Mouse (Mus musculus) neural tube, embryonic 10.5 days (tissue): Measurements from ENCODE around the gene Cfap70.

Experiments
- DNase-seq: peaks from one replicate; pipeline ENCODE4 v3.0.0-alpha.2; 2017; ENCODE audit warnings: low spot score; ENCODE audit errors: extremely low spot score

The Cfap70 gene

DNA sequence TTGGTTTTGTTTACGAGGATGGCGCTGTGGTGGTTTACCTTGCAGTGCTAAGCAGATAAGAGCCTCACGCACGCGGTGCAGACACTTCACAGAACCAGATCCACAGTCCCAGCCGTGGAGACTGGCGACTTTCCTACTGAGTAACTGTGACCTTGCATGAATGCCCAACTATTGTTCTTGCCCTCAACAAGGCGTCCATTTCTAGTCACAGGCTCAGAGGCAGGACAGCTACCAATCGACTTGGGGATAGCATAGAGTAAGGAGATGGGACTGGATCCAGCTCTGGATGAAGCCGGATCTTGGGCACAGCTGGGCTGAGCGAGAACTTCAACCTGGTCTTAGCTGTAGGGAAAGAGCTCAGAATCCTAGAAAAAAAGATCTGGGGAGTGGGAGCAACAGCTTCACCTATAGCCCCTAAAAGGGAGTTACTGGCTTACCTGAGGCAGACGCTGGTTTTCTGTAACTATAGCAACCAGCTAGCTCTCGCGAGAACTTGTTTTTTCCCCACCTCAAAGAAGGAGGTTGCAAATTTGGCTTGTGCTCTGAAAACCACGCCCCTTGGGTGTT lies at the start of gene Cfap70:
Cfap70 (minus strand) TSS at position 462 of the 567 bp plus-strand sequence.
- peak; percentile 52 for DNase-seq

DNA sequence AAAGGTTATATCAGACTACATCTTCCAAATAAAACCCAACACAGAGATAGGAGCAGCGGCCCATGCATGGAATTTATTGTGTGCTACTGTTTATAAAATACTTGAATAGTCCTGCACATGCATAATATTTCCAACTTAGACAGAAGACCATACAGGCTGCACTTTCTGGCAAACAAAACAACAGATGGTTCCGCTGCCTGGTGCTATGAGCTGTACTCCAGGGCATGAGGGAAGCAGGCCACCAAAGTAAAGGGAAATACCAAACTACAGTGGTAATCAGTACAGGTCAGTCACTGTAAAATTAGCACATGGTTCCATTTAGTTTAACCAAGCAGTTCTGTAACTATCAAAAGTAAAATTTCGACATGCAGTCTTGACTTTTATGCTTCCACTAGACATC lies 48.0 kb upstream of the Cfap70 start:
- DNase-seq = no peak

DNA sequence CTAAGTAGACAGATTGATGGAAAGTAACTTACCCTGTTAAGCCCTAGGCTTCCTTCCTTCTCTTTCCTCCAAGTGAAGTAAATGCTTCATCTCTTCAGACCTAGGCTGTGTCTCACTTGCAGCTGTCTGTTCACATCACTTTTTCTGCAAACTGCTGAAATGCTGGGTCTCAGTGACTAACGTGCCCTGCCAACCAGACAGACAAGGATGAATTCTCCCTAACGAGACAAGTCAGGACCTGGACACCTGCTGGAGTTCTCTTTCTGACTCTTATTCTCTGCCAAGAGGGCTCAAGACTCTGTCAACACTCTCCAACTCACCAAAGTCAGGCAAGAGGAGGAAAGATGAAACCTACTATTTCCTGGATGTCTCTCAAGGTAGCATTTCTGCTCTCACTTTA lies 44.6 kb upstream of the Cfap70 start, which contains the start of gene Mss51:
Mss51 (minus strand) TSS at position 299 of the 400 bp plus-strand sequence.
- no peak for DNase-seq

DNA sequence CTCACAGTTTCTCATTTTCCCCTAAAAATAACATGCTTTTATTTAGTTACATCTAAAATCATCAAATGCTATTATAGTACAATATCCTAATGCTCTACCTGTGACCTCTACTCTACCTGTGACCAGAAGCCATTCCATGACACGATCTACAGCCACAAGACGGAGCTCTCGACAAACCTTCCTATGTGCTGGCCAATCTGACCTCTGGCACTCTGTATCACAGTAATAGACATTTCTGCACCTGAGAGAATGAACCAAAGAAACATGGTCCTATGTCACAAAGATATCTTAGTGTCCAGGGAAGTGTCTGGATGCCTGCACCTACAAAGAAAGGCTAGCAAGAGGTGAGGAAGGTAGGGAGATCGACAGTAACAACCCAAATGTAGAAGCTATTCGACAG lies 34.0 kb upstream of the Cfap70 start:
- DNase-seq = no peak

DNA sequence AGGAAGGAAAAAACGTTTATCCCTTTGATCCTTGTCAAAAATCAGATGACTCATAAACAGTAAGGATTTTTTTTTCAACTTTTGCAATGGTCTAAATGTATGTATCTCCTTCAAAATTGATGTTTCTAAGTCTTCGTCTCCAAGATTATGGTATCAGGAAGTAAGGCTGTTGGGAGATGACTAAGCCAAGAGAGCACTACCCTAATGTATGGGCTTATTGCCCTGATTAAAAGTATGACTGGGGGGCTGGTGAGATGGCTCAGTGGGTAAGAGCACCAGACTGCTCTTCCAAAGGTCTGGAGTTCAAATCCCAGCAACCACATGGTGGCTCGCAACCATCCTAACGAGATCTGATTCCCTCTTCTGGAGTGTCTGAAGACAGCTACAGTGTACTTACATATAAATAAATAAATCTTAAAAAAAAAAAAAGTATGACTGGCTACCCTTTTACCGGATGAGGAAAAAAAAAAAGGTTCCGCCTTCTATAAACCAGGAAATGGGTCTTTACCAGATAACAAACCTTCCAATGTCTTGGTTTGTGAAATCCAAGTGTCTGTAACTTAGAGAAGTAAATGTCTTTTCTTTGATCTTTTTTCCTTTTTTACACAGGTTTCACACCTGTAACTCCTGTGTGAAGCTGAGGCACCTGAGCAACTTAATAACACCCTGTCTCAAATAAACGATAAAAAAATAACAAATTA lies 30.2 kb upstream of the Cfap70 start:
- no peak for DNase-seq

DNA sequence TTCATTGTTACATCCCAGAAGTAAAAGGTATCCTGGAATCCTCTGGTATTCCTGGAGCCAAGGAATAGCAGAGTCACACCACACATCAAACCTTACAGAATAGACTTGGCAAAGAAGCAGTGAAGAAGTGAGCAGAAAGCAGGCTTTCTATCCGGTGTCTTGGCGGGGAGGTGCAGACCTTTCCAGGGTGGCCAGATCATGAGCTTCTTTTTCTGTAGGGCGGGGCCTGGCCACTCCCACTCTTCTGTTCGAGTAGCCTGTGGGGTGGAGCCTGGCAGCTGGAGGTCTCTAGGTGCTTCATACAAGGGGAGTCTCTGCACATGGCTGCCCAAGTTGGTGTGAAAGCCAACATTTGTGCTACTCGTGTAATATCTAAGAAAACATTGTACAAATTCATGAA lies 29.2 kb upstream of the Cfap70 start:
- no peak for DNase-seq

DNA sequence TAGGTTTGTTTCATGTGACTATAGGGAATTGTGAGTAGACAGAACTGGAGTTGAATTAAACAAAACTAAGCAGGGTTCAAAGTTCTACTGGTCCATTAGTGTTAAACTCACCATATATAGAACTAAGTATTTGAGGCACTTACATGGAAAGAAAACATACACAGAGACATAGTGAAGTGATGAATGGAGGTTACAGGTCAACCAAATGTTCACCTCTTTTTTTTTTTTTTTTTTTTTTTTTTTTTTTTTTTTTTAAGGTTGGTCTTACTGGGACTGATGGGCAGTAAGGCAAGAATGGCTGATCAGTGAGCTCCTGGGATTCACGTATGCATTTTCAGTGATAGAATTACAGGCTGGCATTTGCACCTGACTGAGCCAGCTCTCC lies 28.2 kb upstream of the Cfap70 start:
- DNase-seq = no peak

DNA sequence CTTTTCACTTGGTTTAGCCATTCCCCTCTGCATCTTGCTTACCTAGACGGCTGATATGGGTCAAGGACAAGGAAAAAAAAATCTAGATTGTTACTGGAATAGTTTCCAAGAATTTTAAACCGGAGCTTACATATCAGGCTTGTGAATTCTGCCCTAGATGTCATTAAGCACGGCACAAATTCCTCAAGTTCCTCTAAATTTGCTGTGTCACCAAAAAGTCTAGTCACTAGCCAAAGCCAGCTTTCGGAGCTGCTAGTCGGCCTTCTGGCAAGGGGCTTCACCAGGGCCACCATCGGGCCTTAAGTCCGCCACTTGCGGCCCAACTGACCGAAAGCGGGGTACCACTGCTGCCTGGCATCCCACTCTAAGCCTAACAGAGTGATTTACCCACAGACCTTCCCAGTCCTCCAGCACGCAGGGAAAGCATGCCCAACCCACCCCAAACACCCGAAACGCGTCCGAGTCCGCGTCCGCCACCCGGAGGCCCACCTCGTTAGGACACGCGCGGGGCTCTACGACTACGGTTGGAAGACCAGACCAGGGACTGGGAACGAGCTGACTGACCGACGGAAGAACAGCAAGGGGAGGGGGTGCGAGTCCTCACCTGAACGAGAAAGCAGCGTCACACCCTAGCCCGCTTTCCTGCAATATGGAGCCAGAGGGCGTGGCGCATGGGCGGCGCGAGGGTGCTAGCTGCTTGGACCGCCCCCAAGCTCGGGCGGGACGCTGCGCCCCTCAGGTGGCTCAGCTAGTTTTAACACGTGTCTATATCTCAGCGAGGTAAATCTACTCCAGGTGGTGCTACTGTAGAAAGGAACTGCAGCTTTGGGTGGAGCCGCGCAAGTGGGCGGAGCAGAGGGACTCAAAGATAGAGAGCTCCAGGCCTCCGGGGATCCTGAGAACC lies 27.5 kb upstream of the Cfap70 start, which contains the start of gene Anxa7:
Anxa7 (minus strand) TSS at position 843 of the 904 bp plus-strand sequence.
- peak; percentile 78 for DNase-seq

DNA sequence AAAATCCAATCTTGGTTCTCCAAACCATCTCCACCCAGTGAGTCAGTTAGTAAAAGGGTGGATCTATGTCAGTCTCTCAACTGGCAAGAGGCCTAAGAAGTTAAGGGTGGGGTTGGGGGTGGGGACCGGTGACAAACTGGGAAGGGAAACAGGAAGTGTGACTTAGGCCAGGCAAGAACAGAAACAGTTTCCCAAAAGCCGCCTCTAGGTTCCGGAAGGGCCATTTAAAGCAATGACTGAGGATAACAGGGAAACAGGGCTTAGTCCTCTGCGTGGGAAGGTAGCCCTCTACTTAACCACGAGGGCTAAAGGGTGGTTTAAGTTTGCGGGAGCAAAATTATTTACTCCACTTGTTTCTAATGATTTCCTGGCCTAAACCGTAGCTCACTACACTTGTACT lies 26.8 kb upstream of the Cfap70 start:
- no peak for DNase-seq

DNA sequence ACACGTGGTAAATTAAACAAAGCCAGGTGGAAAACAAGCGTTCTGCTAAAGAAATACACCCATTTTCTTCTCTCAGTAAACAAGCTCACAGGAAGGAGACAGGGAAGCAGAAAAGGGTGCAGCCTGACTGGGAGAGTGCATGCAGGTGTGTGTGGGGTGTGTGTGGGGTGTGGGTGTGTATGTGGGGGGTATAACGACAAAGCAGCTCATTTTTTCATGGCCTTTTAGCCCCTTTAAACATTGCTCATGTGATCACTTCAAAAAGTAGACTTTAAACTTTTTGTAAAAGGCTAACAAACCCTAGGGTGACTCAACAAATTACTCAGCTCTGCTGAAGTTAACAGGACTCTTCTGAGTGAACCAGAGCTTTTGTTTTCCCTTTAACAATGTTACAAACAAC lies 26.4 kb upstream of the Cfap70 start:
- no peak for DNase-seq

DNA sequence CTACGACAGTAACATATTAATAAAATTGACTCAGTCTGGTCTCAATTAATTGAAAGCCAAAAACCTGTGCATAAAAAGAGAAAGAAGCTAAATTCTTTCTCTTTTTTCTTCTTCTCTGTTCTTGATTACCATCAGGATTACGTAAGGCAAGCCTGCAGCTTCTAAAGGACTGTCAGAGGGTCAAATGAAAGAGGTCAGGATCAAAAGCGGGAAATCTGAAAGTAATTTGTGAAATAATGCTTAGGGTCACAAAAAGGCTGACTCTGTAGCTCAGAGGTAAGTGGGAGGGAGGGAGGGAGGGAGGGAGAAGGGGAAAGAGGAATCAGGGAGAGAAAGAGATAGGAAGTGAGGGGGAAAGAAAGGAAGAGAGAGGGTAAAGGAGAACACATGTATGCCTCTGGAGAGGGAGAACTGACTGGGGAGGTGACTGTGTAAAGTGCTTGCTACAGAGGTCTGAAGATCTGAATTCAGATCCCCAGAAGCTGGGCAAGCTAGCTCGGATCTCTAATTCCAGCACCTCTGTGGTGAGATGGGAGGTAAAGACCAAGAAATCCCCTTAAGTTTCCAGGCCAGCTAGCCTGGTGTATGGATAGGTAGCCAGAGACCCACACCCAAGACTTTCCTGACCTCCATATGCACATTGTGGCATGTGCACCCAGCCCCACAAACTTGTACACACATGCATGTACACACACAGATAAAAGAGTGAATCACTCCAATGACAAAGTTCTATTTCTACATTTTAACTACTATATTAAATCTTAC lies 25.4 kb upstream of the Cfap70 start:
- DNase-seq = no peak

DNA sequence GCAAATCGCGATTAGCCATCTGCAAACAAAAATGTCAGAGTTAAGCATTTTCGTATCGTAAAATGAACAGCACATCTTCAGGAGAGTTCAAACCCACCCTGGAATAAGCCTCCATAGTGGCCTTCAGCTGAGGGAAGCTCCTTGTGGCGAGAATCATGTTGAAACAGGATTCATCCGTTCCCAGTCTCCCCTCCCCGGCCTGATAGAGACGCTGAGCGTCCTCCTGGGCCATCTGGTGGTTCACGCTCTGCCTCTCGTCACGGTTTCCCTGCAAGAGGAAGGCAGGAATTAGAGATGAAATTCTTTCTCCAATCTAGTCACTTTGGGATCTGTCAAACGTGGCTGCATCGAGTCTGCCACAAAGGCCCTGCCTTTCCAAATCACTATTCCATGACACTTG lies 8.2 kb upstream of the Cfap70 start:
- DNase-seq = no peak

DNA sequence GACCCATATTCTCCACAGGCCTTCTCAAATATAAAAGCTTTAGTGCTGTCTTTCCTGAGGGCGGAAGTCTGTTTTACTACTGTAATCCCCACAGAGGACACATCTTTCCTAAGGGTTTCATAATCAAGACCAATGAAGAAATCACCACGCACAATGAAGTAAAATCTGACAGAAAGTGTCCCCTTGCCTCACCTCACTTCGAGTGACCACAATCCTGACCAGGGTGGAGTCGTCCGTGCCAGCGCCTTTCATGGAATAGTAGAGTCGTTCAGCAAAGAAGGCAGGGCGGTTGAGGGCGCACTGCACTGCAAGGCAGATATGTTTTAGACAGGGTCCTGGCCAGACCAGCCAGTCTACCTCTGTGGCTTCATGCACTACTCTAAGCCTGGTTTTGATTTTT lies 6.4 kb upstream of the Cfap70 start:
- DNase-seq = no peak

DNA sequence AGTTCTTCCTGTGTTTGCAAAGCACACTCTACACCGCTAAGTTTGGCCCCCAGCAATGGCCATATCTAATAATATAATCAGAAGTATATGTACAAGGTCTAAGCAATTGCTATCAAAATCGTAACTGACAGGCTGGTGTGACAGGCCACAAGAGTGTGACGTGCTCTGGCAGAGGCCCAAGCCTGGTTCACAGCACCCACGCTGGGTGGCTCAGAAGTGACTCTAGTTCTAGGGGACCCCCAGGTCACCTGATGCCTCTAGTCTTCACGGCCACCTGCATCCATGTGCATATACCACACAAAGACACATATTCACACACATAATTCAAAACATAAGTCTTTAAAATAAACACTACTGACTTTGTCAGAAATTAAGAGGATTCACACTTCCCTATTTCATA lies 903 bp upstream of the Cfap70 start:
- no peak for DNase-seq

DNA sequence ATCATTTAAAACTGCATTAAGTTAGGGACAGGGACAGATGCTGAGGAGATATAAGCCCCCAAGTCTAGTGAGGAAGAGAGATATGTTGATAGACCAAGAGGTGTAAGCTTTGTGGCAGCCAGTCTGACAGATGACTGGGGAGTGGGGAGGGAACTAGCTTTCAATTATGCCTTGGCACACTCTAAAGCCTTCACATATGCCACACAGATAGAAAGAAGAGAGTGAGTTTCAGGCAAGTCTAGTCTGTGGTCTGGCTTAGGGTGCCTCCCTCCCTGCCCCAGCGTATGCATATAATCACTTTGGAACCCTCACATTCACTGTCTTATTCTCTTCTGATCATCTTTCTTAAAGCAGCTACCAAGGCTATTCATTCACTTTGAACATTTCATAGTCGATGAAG lies 724 bp downstream of the Cfap70 start:
- DNase-seq = no peak

DNA sequence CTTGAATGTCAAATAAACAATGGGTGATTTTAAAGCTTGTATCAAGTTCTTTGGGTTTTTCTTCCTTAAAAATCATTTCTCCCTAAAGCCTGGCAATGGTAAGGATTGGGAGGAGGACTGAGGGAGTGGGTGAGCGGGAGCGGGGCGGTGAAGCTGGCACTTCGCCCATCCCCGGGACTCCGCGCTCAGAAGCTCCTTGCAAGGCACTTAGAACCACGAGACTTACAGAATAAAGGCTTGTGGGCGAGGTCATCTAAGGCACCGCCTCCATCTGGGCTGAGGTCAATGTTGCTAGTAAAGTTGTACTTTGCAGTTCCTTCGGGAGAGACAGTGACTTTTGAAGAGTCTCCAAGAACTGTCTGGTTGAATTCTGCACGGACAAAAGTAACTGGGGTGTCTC lies 4.8 kb downstream of the Cfap70 start:
- DNase-seq = no peak

DNA sequence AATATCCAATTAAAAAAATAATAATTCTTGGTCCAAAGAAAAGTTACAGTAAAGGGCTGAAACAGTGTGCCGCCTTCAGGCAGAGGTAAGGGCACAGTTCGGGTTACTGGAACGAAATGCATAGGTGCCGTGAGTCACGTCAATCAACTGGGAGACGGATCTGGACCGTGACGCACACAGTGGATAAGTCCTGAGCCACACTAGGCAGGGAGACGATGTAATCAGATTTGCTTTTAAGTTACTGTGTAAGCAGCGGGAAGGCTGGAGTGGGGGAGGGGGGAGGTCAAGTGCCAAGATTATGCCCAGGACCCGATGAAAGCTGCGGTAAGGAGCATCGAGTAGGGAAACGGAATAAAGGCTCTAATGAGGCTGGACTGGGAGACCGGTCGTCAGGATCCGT lies 9.8 kb downstream of the Cfap70 start:
- DNase-seq = no peak

DNA sequence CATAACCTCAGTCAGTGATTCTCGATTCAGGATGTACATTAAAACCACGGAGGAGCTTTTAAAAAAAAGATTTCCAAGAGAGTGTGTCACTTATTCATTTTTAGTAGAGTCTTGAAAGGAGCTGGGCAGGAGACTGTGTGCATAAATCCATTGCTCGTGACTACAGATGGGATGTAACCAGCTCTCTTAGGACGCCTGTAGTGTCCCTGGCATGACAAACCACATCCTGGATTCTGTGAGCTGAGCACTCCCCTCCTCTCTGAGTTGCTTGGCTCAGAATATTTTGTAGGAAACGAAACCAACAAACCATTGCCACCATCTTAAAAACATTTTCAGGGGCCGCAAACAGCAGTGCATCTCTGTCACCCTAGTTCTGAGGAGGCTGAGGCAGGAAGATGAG lies 15.1 kb downstream of the Cfap70 start:
- DNase-seq = no peak

DNA sequence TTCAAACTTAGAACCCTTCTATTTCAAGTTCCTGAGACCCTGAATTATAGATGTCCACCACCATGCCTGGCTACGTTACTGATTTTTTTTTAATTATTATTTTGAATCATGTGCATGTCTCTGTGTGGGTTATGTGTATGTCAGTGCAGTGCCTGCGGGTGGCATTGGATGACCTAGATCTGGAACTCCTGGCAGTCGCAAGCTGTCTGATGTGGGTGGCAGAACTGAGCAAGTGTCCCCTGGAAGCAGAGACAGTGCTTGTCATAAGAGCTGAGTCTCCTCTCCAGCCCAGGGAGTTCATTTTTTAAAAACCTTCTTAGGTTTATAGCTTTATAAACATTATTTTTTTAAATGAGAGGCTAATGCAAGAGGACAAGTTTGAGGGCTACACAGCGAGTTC lies 19.6 kb downstream of the Cfap70 start:
- DNase-seq = no peak

DNA sequence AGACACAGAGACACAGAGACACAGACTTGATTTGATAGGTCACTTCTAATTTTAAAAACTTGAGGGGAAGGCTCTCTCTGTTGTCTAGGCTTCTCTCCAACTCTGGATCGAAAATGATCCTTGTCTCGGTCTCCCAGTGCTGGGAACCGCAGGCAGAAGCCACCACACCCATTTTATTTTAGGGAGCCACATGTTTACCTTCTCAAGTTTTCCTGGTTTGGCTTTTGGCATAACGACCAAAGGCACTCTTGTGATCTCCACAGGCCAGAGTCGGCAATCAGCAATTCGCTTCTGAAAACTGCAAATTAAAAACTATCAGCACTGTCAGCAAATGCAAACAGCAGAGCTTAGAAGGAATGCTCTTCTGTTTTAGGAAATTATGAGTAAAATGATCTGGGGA lies 20.3 kb downstream of the Cfap70 start:
- DNase-seq = no peak

DNA sequence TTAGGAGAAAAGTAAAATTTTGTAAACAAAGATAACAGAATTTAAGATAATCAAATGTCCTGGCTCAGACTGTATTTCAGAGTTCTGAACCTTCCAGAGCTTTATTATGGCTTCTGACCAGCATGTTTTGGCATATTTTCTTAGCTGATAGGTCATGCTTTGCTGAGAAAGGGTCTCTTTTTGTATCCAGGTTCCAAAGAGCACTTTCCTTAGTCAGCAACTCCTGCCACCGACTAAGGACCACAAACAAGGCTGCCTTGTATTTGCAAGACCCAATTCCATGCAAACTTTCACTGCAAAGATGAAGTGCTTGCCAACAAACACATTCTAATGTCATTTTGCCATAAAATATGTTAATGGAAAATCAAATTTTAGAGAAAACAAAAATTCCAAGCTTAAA lies 22.2 kb downstream of the Cfap70 start:
- DNase-seq = no peak

DNA sequence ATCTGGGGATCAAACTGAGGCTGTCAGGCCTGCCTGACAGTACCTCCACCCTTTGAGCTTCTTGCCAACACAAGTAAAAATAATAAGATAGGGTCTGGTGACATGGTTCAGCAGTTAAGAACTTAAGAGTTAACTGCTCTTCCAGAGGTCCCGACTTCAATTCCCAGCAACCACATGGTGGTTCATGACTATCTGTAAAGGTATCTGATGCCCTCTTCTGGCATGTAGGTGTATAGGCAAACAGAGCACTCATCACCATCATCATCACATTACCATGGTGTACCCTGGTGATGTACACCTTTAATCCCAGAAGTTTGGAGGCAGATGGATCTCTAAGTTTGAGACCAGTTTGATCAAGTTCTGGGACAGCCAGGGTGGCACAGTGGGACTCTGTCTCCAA lies 23.4 kb downstream of the Cfap70 start:
- DNase-seq = no peak
